Mouse (Mus musculus) CH12.LX (cell line): ENCODE measurements around the gene Troap. TPM values are rescaled to one million over a fixed set of nuclear protein-coding genes. Genes with fewer than 3 reads are reported as not detected.

Source experiments
- DNase-seq: peaks from one replicate; pipeline ENCODE4 v3.0.0-alpha.2; 2013; ENCODE audit errors: extremely low read depth
- H3K27ac ChIP-seq: 2 replicates; pipeline ENCODE4 v1.5.1; 2012; ENCODE audit warnings: low read depth, mild to moderate bottlenecking, control low read depth, moderate library complexity; ENCODE audit not compliant: insufficient read depth
- H3K27me3 ChIP-seq: replicated peaks from 2 replicates; pipeline ENCODE3; 2012; ENCODE audit warnings: inconsistent platforms
- H3K36me3 ChIP-seq, 2 experiments: replicated peaks in 1 of 2; 2 replicates each; pipeline versions ENCODE3 to v1.6.1; 2012; ENCODE audit warnings: inconsistent platforms in 1 of 2, low read length in 1 of 2, mild to moderate bottlenecking in 1 of 2, mixed read lengths in 1 of 2, moderate library complexity in 1 of 2; ENCODE audit not compliant: control insufficient read depth in 1 of 2, insufficient read depth in 1 of 2
- H3K4me1 ChIP-seq, 2 experiments: 2 replicates each; pipeline ENCODE4 v1.6.1; 2012; ENCODE audit warnings: inconsistent platforms in 1 of 2, moderate library complexity in 1 of 2; ENCODE audit not compliant: insufficient read depth in 2 of 2, control insufficient read depth in 1 of 2
- H3K4me2 ChIP-seq: 2 replicates; pipeline ENCODE4 v1.6.1; 2012; ENCODE audit warnings: low read depth, mild to moderate bottlenecking, control low read depth; ENCODE audit not compliant: poor library complexity, insufficient read depth, severe bottlenecking
- H3K4me3 ChIP-seq, 3 experiments: fragments of 150-350 bp in 1 of 3; sonication (generic) in 1 of 3; replicated peaks in 1 of 3; 2 replicates each; pipeline versions ENCODE3 to v1.5.1; 2011 to 2012; ENCODE audit warnings: low read depth in 2 of 3, low read length in 2 of 3, mild to moderate bottlenecking in 2 of 3, moderate library complexity in 2 of 3, control low read depth in 1 of 3, improper control_type of control experiment in 1 of 3, inconsistent platforms in 1 of 3, mixed read lengths in 1 of 3; ENCODE audit not compliant: poor library complexity in 1 of 3
- H3K79me2 ChIP-seq: replicated peaks from 2 replicates; pipeline ENCODE4 v1.6.1; 2012; ENCODE audit warnings: mild to moderate bottlenecking, moderate library complexity; ENCODE audit not compliant: control insufficient read depth, poor library complexity, insufficient read depth, severe bottlenecking; ENCODE audit errors: extremely low read depth
- H3K9ac ChIP-seq: 2 replicates; pipeline ENCODE4 v1.6.1; 2012; ENCODE audit warnings: low read depth, mild to moderate bottlenecking, control low read depth, moderate library complexity; ENCODE audit not compliant: insufficient read depth
- H3K9me3 ChIP-seq: replicated peaks from 2 replicates; pipeline ENCODE3; 2012; ENCODE audit warnings: low read length, inconsistent platforms, mixed read lengths
- BHLHE40 ChIP-seq: IDR thresholded peaks from 2 replicates; pipeline ENCODE4 v1.6.1; 2011; ENCODE audit warnings: mild to moderate bottlenecking, low read depth, low read length, improper control_type of control experiment
- CTCF ChIP-seq, 2 experiments: IDR thresholded peaks in 1 of 2; conservative IDR thresholded peaks in 1 of 2; 2 replicates each; pipeline ENCODE4 v1.5.1; 2011 to 2012; ENCODE audit warnings: low read depth in 2 of 2, low read length in 2 of 2, improper control_type of control experiment in 1 of 2, inconsistent platforms in 1 of 2, mild to moderate bottlenecking in 1 of 2, moderate library complexity in 1 of 2
- E2F4 ChIP-seq: IDR thresholded peaks from 2 replicates; pipeline ENCODE4 v1.6.1; 2011; ENCODE audit warnings: low read depth, low read length, improper control_type of control experiment; ENCODE audit not compliant: insufficient replicate concordance
- ELF1 ChIP-seq: IDR thresholded peaks from 2 replicates; pipeline ENCODE4 v1.6.1; 2014; ENCODE audit warnings: low read depth, mild to moderate bottlenecking, inconsistent platforms, low read length, improper control_type of control experiment
- EP300 ChIP-seq: IDR thresholded peaks from 2 replicates; pipeline ENCODE4 v1.6.1; 2011; ENCODE audit warnings: low read length, improper control_type of control experiment
- ETS1 ChIP-seq: conservative IDR thresholded peaks from 2 replicates; pipeline ENCODE4 v1.6.1; 2012; ENCODE audit warnings: low read depth, mild to moderate bottlenecking, inconsistent platforms, low read length, improper control_type of control experiment, moderate library complexity
- HCFC1 ChIP-seq: IDR thresholded peaks from 2 replicates; pipeline ENCODE4 v1.6.1; 2012; ENCODE audit warnings: low read depth, mild to moderate bottlenecking, inconsistent platforms, low read length, improper control_type of control experiment
- IRF4 ChIP-seq: IDR thresholded peaks from 2 replicates; pipeline ENCODE4 v1.6.1; 2014; ENCODE audit warnings: low read depth, mild to moderate bottlenecking, inconsistent platforms, low read length, improper control_type of control experiment
- JUN ChIP-seq: IDR thresholded peaks from 2 replicates; pipeline ENCODE4 v1.6.1; 2011; ENCODE audit warnings: low read depth, mild to moderate bottlenecking, low read length, improper control_type of control experiment, moderate library complexity; ENCODE audit not compliant: insufficient read depth
- JUND ChIP-seq: conservative IDR thresholded peaks from 2 replicates; pipeline ENCODE4 v1.6.1; 2011; ENCODE audit warnings: low read depth, low read length, improper control_type of control experiment
- MAFK ChIP-seq: IDR thresholded peaks from 2 replicates; pipeline ENCODE4 v1.6.1; 2011; ENCODE audit warnings: low read length, improper control_type of control experiment; ENCODE audit not compliant: insufficient replicate concordance
- MAZ ChIP-seq: IDR thresholded peaks from 2 replicates; pipeline ENCODE4 v1.6.1; 2012; ENCODE audit warnings: low read depth, mild to moderate bottlenecking, inconsistent platforms, low read length, improper control_type of control experiment, moderate library complexity
- MEF2A ChIP-seq: IDR thresholded peaks from 2 replicates; pipeline ENCODE4 v1.6.1; 2014; ENCODE audit warnings: low read depth, mild to moderate bottlenecking, inconsistent platforms, low read length, improper control_type of control experiment, borderline replicate concordance
- NELFE ChIP-seq: IDR thresholded peaks from 2 replicates; pipeline ENCODE4 v1.6.1; 2011; ENCODE audit warnings: low read depth, low read length, improper control_type of control experiment
- NRF1 ChIP-seq: IDR thresholded peaks from 2 replicates; pipeline ENCODE4 v1.6.1; 2014; ENCODE audit warnings: low read depth, mild to moderate bottlenecking, inconsistent platforms, low read length, improper control_type of control experiment, moderate library complexity
- PAX5 ChIP-seq: IDR thresholded peaks from 2 replicates; pipeline ENCODE4 v1.6.1; 2012; ENCODE audit warnings: low read length, inconsistent platforms, mixed read lengths
- POLR2A ChIP-seq: IDR thresholded peaks from 2 replicates; pipeline ENCODE4 v1.6.1; 2011; ENCODE audit warnings: low read depth, mild to moderate bottlenecking, improper control_type of control experiment, low read length
- POLR2AphosphoS2 ChIP-seq: IDR thresholded peaks from 2 replicates; pipeline ENCODE4 v1.6.1; 2011; ENCODE audit warnings: low read depth, low read length, improper control_type of control experiment
- RAD21 ChIP-seq: IDR thresholded peaks from 2 replicates; pipeline ENCODE4 v1.6.1; 2011; ENCODE audit warnings: low read depth, mild to moderate bottlenecking, low read length, improper control_type of control experiment, moderate library complexity
- SIN3A ChIP-seq: IDR thresholded peaks from 2 replicates; pipeline ENCODE4 v1.6.1; 2012; ENCODE audit warnings: low read length, improper control_type of control experiment, inconsistent platforms
- SMC3 ChIP-seq: IDR thresholded peaks from 2 replicates; pipeline ENCODE4 v1.6.1; 2011; ENCODE audit warnings: low read depth, low read length, improper control_type of control experiment
- TBP ChIP-seq: conservative IDR thresholded peaks from 2 replicates; pipeline ENCODE4 v1.6.1; 2011; ENCODE audit warnings: low read depth, low read length, improper control_type of control experiment
- TCF12 ChIP-seq: IDR thresholded peaks from 2 replicates; pipeline ENCODE4 v1.6.1; 2014; ENCODE audit warnings: low read depth, mild to moderate bottlenecking, inconsistent platforms, low read length, improper control_type of control experiment
- UBTF ChIP-seq: IDR thresholded peaks from 2 replicates; pipeline ENCODE4 v1.6.1; 2012; ENCODE audit warnings: low read depth, mild to moderate bottlenecking, inconsistent platforms, low read length, improper control_type of control experiment, moderate library complexity
- USF1 ChIP-seq: IDR thresholded peaks from 2 replicates; pipeline ENCODE4 v1.6.1; 2014; ENCODE audit warnings: low read depth, mild to moderate bottlenecking, inconsistent platforms, low read length, improper control_type of control experiment
- USF2 ChIP-seq: conservative IDR thresholded peaks from 2 replicates; pipeline ENCODE4 v1.6.1; 2011; ENCODE audit warnings: low read depth, low read length, improper control_type of control experiment
- ZC3H11A ChIP-seq: IDR thresholded peaks from 2 replicates; pipeline ENCODE4 v1.6.1; 2012; ENCODE audit warnings: low read depth, mild to moderate bottlenecking, inconsistent platforms, low read length, improper control_type of control experiment
- ZKSCAN1 ChIP-seq: IDR thresholded peaks from 2 replicates; pipeline ENCODE4 v1.6.1; 2012; ENCODE audit warnings: low read depth, inconsistent platforms, low read length, improper control_type of control experiment, borderline replicate concordance
- ZMIZ1 ChIP-seq: IDR thresholded peaks from 2 replicates; pipeline ENCODE4 v1.6.1; 2012; ENCODE audit warnings: low read depth, mild to moderate bottlenecking, inconsistent platforms, low read length, improper control_type of control experiment
- ZNF384 ChIP-seq: IDR thresholded peaks from 2 replicates; pipeline ENCODE4 v1.6.1; 2012; ENCODE audit warnings: low read depth, low read length, improper control_type of control experiment, inconsistent platforms
- dilution Hi-C: fragments of 300-500 bp; cut with MboI; formaldehyde crosslinking; loops from 2 replicates; pipeline ENCODE4 v1.14.3; 2020; ENCODE audit warnings: low sequenced_read_pairs; ENCODE audit not compliant: extremely low pct_unique_long_range_greater_than_20kb, extremely low pct_ligation_motif_present
- in situ Hi-C: fragments of 300-500 bp; cut with MboI; formaldehyde crosslinking; loops from 3 replicates; pipeline ENCODE4 v1.14.3; 2019; ENCODE audit warnings: low sequenced_read_pairs, low pct_ligation_motif_present, low pct_unique_long_range_greater_than_20kb, mixed read lengths
- polyA plus RNA-seq: library from polyadenylated mRNA; unstranded; fragments of >175 nt; gene quantifications from 2 replicates; pipeline ENCODE4 v1.2.1, GENCODE M21; 2012; ENCODE audit warnings: low read depth; ENCODE audit not compliant: insufficient read length
- total RNA-seq, 2 experiments: library from RNA; depleted of rRNA; stranded (reverse); fragments of 300-350 nt in 1 of 2; fragments of >200 nt in 1 of 2; gene quantifications; 2 replicates each; pipeline ENCODE4 v1.2.3; 2012 to 2014

The Troap gene
- total and polyA plus RNA-seq, 3 experiments, result 17.8 to 74.2 (median 19.2) TPM

DNA sequence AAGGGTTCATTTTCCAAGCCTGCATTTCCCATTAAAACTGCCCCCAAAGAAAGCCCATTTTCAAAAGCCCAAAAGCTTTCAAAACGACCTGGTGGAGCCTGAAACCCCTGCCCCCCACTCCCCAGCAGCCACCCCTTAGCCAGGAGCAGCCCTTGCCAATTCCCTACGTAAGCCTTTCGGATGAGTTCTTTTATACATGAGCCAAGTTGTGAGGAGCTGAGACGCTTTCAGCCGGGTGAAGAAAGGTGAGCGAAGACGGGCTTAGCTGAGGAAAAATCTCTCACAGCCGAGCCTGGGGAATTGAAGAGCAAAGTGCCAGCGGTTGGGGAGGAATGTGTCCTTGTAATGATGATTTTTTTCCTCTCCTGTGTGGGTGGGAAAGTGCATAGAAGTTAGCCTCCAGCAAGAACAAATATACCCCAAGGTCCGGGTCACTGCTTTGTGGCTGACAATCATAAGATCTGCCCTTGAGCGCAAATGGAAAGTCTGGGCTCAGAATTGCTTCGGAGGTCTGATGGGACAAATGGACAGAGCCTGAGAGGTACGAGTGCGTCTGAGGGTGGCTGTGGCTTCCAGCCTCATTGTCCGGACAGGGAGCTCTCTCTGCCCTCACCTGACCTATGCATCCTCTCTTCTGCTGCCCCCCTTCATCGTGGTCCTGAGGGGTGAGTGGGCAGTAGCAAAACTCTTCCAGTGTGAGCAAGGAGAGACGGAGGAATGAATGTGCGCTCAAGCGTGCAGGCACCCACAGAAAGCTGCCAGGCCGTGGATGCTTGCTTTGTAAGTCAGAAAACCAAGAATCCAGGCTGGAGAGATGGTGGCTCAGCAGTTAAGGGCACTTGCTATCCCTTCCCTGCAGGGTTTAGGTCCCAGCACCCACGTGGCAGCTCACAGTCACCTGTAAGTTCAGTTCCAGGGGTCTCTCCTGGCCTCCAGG is 33.2 kb upstream of the Troap start:
- Histone ChIP-seq H3K4me2 (no peak overlapping the region), H3K27ac (no peak overlapping the region), H3K4me3 (no peak overlapping the region), H3K27me3 (no peaks in the 10 kb centered on the region), H3K9me3 (no peaks in the 10 kb centered on the region), H3K4me1 (peaks cover 8 to 15% of the 10 kb centered on the region in 2 experiments), H3K79me2 (no peaks in the 10 kb centered on the region), H3K9ac (no peak overlapping the region), H3K36me3 (peaks cover 18 to 29% of the 10 kb centered on the region in 2 experiments)
- no peak for TF ChIP-seq MAZ
- no peak for TF ChIP-seq SMC3
- TF ChIP-seq MAFK, result no peak
- TF ChIP-seq ETS1, result no peak
- TF ChIP-seq UBTF, result no peak
- no peak for TF ChIP-seq E2F4
- TF ChIP-seq TCF12, result no peak
- no peak for TF ChIP-seq JUN
- TF ChIP-seq NELFE, result no peak
- no peak for TF ChIP-seq ZMIZ1
- no peak for TF ChIP-seq IRF4
- TF ChIP-seq USF2, result no peak
- no peak for TF ChIP-seq EP300
- no peak for TF ChIP-seq POLR2AphosphoS2
- no peak for TF ChIP-seq NRF1
- dilution Hi-C loops (no loop called here), in situ Hi-C loops (no loop called here)
- DNase-seq, result no peak

DNA sequence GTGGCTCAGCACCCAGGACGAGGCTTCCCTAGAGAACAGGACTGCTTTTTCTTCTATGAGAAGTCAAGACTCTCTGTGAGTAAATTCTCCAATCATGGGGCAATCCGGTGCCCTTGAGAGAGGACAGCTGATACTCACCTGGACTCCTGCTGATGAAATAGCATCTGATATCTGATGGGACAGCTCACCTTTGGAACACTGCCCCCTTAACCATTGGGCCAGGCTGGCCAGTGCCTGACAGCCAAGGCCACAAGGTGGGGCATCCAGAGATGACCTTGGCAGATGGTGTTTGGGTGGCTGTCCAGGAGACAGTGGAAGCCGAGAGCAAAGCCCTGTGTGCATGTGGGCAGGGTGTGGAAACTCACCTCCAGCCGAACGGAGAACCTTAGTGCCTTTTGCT is 32.0 kb upstream of the Troap start:
- dilution Hi-C loops, result no loop called here
- Histone ChIP-seq H3K4me2 (no peak overlapping the region), H3K27ac (no peak overlapping the region), H3K9ac (no peak overlapping the region), H3K9me3 (no peaks in the 10 kb centered on the region), H3K79me2 (no peaks in the 10 kb centered on the region), H3K36me3 (peaks cover 12 to 22% of the 10 kb centered on the region in 2 experiments), H3K4me3 (no peak overlapping the region), H3K4me1 (peaks cover 8 to 20% of the 10 kb centered on the region in 2 experiments), H3K27me3 (no peaks in the 10 kb centered on the region)
- in situ Hi-C loops, result no loop called here
- TF ChIP-seq BHLHE40, result no peak
- no peak for TF ChIP-seq EP300
- TF ChIP-seq MAZ, result no peak
- TF ChIP-seq TBP, result no peak
- TF ChIP-seq E2F4, result no peak
- no peak for TF ChIP-seq PAX5
- TF ChIP-seq POLR2A, result no peak
- no peak for TF ChIP-seq TCF12
- TF ChIP-seq ZNF384, result no peak
- TF ChIP-seq SIN3A, result no peak
- TF ChIP-seq CTCF (conservative IDR thresholded peaks at IDR 0.05 in 1 of 2, IDR thresholded peaks at IDR 0.05 in 1 of 2; ENCODE audit: low read depth in 2 of 2, low read length in 2 of 2), result no peak
- TF ChIP-seq NELFE, result no peak
- no peak for TF ChIP-seq MEF2A
- no peak for TF ChIP-seq HCFC1
- no peak for TF ChIP-seq ZKSCAN1
- TF ChIP-seq ZC3H11A, result no peak
- no peak for TF ChIP-seq ELF1
- no peak for TF ChIP-seq USF1
- TF ChIP-seq RAD21, result no peak
- TF ChIP-seq JUND, result no peak
- DNase-seq, result no peak
